Mouse (Mus musculus) bone marrow, adult 2 months (tissue): ENCODE measurements at regions not wholly inside any gene's neighbourhood (a gene's known extent, or its start where the extent isn't known, plus 50 kb on each side); places are given as distances from the start of the nearest gene placed in this dataset.

Experiments
- CTCF ChIP-seq: fragments of 200-500 bp; IDR thresholded peaks from 2 replicates; pipeline ENCODE4 v1.5.1; 2011; ENCODE audit warnings: low read length, control low read depth; ENCODE audit not compliant: control insufficient read depth, insufficient read depth
- POLR2A ChIP-seq: fragments of 200-500 bp; IDR thresholded peaks from 2 replicates; pipeline ENCODE4 v1.6.1; 2011; ENCODE audit warnings: low read depth, mild to moderate bottlenecking, control low read depth, low read length, borderline replicate concordance; ENCODE audit not compliant: control insufficient read depth

- TF ChIP-seq CTCF = no peak
- TF ChIP-seq POLR2A = no peak
Measured at GRCm38 (mm10) chr2:139044684-139045083, 449.0 kb upstream of the Sptlc3 start.
